Mouse (Mus musculus): ENCODE data around the gene 1700030K09Rik.
A peak's percentile ranks its signal among the peaks of the same experiment; 100 is the strongest.

Gene 1700030K09Rik

GRCm38 (mm10) chr8:72443338-72443993 is at the start of gene 1700030K09Rik, which contains the start of gene Calr3:
Gene 1700030K09Rik, plus strand, starts transcription at chr8:72443880.
Gene Calr3, minus strand, starts transcription at chr8:72443870.
- peak; percentile 90 for DNase-seq (ENCODE audit: low spot score)

GRCm38 (mm10) chr8:72401381-72401780 is 42.3 kb upstream of the 1700030K09Rik start:
- DNase-seq (ENCODE audit: low spot score), result no peak

GRCm38 (mm10) chr8:72402981-72403380 is 40.7 kb upstream of the 1700030K09Rik start:
- no peak for DNase-seq (ENCODE audit: low spot score)

GRCm38 (mm10) chr8:72407878-72408277 is 35.8 kb upstream of the 1700030K09Rik start:
- no peak for DNase-seq (ENCODE audit: low spot score)

- DNase-seq (ENCODE audit: low spot score), result no peak
Observed at GRCm38 (mm10) chr8:72409443-72409842, 34.2 kb upstream of the 1700030K09Rik start.

GRCm38 (mm10) chr8:72413839-72414238 is 29.8 kb upstream of the 1700030K09Rik start:
- DNase-seq (ENCODE audit: low spot score), result no peak

- no peak for DNase-seq (ENCODE audit: low spot score)
Observed at GRCm38 (mm10) chr8:72415252-72415651, 28.4 kb upstream of the 1700030K09Rik start.

GRCm38 (mm10) chr8:72418073-72418472 is 25.6 kb upstream of the 1700030K09Rik start:
- DNase-seq (ENCODE audit: low spot score), result no peak

- peak; percentile 16 for DNase-seq (ENCODE audit: low spot score)
Observed at GRCm38 (mm10) chr8:72420571-72421361, 22.9 kb upstream of the 1700030K09Rik start.

- peak; percentile 96 for DNase-seq (ENCODE audit: low spot score)
Observed at GRCm38 (mm10) chr8:72421362-72422335, 22.0 kb upstream of the 1700030K09Rik start, which contains the start of gene Eps15l1. Gene Eps15l1, minus strand, starts transcription at chr8:72421460.

- no peak for DNase-seq (ENCODE audit: low spot score)
Observed at GRCm38 (mm10) chr8:72422926-72423325, 20.8 kb upstream of the 1700030K09Rik start.

- DNase-seq (ENCODE audit: low spot score), result no peak
Observed at GRCm38 (mm10) chr8:72429676-72430075, 14.0 kb upstream of the 1700030K09Rik start.

GRCm38 (mm10) chr8:72434952-72435351 is 8.7 kb upstream of the 1700030K09Rik start:
- DNase-seq (ENCODE audit: low spot score), result peak; percentile 42

- no peak for DNase-seq (ENCODE audit: low spot score)
Observed at GRCm38 (mm10) chr8:72438248-72439015, 5.2 kb upstream of the 1700030K09Rik start.

GRCm38 (mm10) chr8:72443994-72444350 is 292 bp downstream of the 1700030K09Rik start:
- DNase-seq (ENCODE audit: low spot score), result no peak

GRCm38 (mm10) chr8:72445071-72445470 is 1.4 kb downstream of the 1700030K09Rik start:
- no peak for DNase-seq (ENCODE audit: low spot score)

GRCm38 (mm10) chr8:72451516-72451915 is 7.8 kb downstream of the 1700030K09Rik start:
- DNase-seq (ENCODE audit: low spot score), result no peak

- no peak for DNase-seq (ENCODE audit: low spot score)
Observed at GRCm38 (mm10) chr8:72453904-72454303, 10.2 kb downstream of the 1700030K09Rik start.

- DNase-seq (ENCODE audit: low spot score), result no peak
Observed at GRCm38 (mm10) chr8:72455317-72455716, 11.6 kb downstream of the 1700030K09Rik start.

GRCm38 (mm10) chr8:72457806-72458205 is 14.1 kb downstream of the 1700030K09Rik start:
- no peak for DNase-seq (ENCODE audit: low spot score)

GRCm38 (mm10) chr8:72458457-72458856 is 14.8 kb downstream of the 1700030K09Rik start:
- DNase-seq (ENCODE audit: low spot score), result no peak

Measured in ovary, postnatal 14 days (tissue).